Mouse (Mus musculus) liver, embryonic 12.5 days (tissue): ENCODE measurements around the gene Tekt5. TPM values are rescaled to one million over a fixed set of nuclear protein-coding genes. Genes with fewer than 3 reads are reported as not detected.

Experiments
- ATAC-seq: fragments of 200-750 bp; cut with Nextera tagmentation; 2 replicates; pipeline ENCODE4 v1.8.0; 2017; ENCODE audit warnings: moderate number of reproducible peaks, mild to moderate bottlenecking, moderate library complexity
- H3K27ac ChIP-seq: fragments of 300-500 bp; sonication (generic); 2 replicates; pipeline ENCODE4 v1.5.1; 2016; ENCODE audit warnings: mild to moderate bottlenecking
- H3K27me3 ChIP-seq: fragments of 300-500 bp; sonication (generic); replicated peaks from 2 replicates; pipeline ENCODE4 v1.6.1; 2016; ENCODE audit warnings: mild to moderate bottlenecking, moderate library complexity
- H3K36me3 ChIP-seq: fragments of 300-500 bp; sonication (generic); 2 replicates; pipeline ENCODE4 v1.6.1; 2016; ENCODE audit warnings: mild to moderate bottlenecking, moderate library complexity
- H3K4me1 ChIP-seq: fragments of 300-500 bp; sonication (generic); 2 replicates; pipeline ENCODE4 v1.6.1; 2016
- H3K4me2 ChIP-seq: fragments of 300-500 bp; sonication (generic); 2 replicates; pipeline ENCODE4 v1.6.1; 2016; ENCODE audit warnings: mild to moderate bottlenecking, moderate library complexity
- H3K4me3 ChIP-seq: fragments of 300-500 bp; sonication (generic); 2 replicates; pipeline ENCODE4 v1.5.1; 2016; ENCODE audit warnings: mild to moderate bottlenecking, moderate library complexity
- H3K9ac ChIP-seq: fragments of 300-500 bp; sonication (generic); 2 replicates; pipeline ENCODE4 v1.6.1; 2016; ENCODE audit warnings: mild to moderate bottlenecking, moderate library complexity
- H3K9me3 ChIP-seq: fragments of 300-500 bp; sonication (generic); replicated peaks from 2 replicates; pipeline ENCODE4 v1.6.1; 2016; ENCODE audit warnings: mild to moderate bottlenecking, moderate library complexity
- WGBS: fragments of 180-500 bp; shearing (Covaris S2); methylation state at CpG from one replicate; pipeline ENCODE4 v1.1.7; 2016; ENCODE audit not compliant: insufficient replicate concordance; 5-methylcytosine and 5-hydroxymethylcytosine counted together
- polyA plus RNA-seq: library from polyadenylated mRNA; unstranded; fragments of >200 nt; fragmentation: Nextera tagmentation; extraction: Ambion mirVana; gene quantifications from 2 replicates; pipeline ENCODE4 v1.2.1, GENCODE M21; 2016

The Tekt5 gene
- 0.08 TPM in 1 of 2 replicates, not detected in the other for polyA plus RNA-seq

- H3K36me3 ChIP-seq = no peaks in the 10 kb centered on the region
- H3K4me2 ChIP-seq = peak within 1 kb of the TSS; percentile 49
- H3K9ac ChIP-seq = no peak within 1 kb of the TSS
- no peaks in the 10 kb centered on the region for H3K4me1 ChIP-seq
- no peaks in the 10 kb centered on the region for H3K9me3 ChIP-seq
- 12% methylated on average over 37 of the region's 37 CpGs for WGBS
- ATAC-seq = 0 out of 2 replicates have a peak, but pooled peaks have one; percentile 28
- no peak within 1 kb of the TSS for H3K27ac ChIP-seq
- H3K4me3 ChIP-seq = no peak within 1 kb of the TSS
- peaks cover 42% of the 10 kb centered on the region for H3K27me3 ChIP-seq
Measured at GRCm38 (mm10) chr16:10394699-10395540, at the start of gene Tekt5. Gene Tekt5 (minus strand): TSS chr16:10395490.

- Histone ChIP-seq H3K27me3 (no peaks in the 10 kb centered on the region), H3K9me3 (no peaks in the 10 kb centered on the region), H3K4me3 (no peak overlapping the region), H3K27ac (no peak overlapping the region), H3K4me1 (no peaks in the 10 kb centered on the region), H3K9ac (no peak overlapping the region), H3K36me3 (no peaks in the 10 kb centered on the region), H3K4me2 (no peak overlapping the region)
- no peak for ATAC-seq
Measured at GRCm38 (mm10) chr16:10443723-10444122, 48.4 kb upstream of the Tekt5 start.

GRCm38 (mm10) chr16:10441761-10442160, 46.5 kb upstream of the Tekt5 start:
- H3K9me3 ChIP-seq = no peaks in the 10 kb centered on the region
- no peak for ATAC-seq
- H3K4me3 ChIP-seq = no peak overlapping the region
- H3K9ac ChIP-seq = no peak overlapping the region
- no peaks in the 10 kb centered on the region for H3K36me3 ChIP-seq
- H3K27ac ChIP-seq = no peak overlapping the region
- H3K27me3 ChIP-seq = no peaks in the 10 kb centered on the region
- whole genome bisulfite sequencing = 69% methylated on average over 4 of the region's 4 CpGs
- H3K4me1 ChIP-seq = no peaks in the 10 kb centered on the region
- H3K4me2 ChIP-seq = no peak overlapping the region

- no peaks in the 10 kb centered on the region for H3K9me3 ChIP-seq
- 51% methylated on average over 6 of the region's 6 CpGs for WGBS
- H3K4me3 ChIP-seq = no peak overlapping the region
- H3K4me2 ChIP-seq = no peak overlapping the region
- H3K27ac ChIP-seq = no peak overlapping the region
- H3K36me3 ChIP-seq = no peaks in the 10 kb centered on the region
- no peaks in the 10 kb centered on the region for H3K27me3 ChIP-seq
- no peak for ATAC-seq
- H3K4me1 ChIP-seq = no peaks in the 10 kb centered on the region
- H3K9ac ChIP-seq = no peak overlapping the region
Measured at GRCm38 (mm10) chr16:10441328-10441727, 46.0 kb upstream of the Tekt5 start.

- Histone ChIP-seq H3K36me3 (no peaks in the 10 kb centered on the region), H3K4me1 (0 out of 2 replicates have a peak, but pooled peaks cover 4% of the 10 kb centered on the region), H3K9me3 (no peaks in the 10 kb centered on the region), H3K4me3 (no peak overlapping the region), H3K27me3 (no peaks in the 10 kb centered on the region), H3K9ac (no peak overlapping the region), H3K4me2 (no peak overlapping the region), H3K27ac (no peak overlapping the region)
- WGBS = 74% methylated on average over 5 of the region's 5 CpGs
- no peak for ATAC-seq
Measured at GRCm38 (mm10) chr16:10438055-10438454, 42.8 kb upstream of the Tekt5 start.

GRCm38 (mm10) chr16:10436166-10436565, 40.9 kb upstream of the Tekt5 start:
- no peak overlapping the region for H3K9ac ChIP-seq
- 68% methylated on average over 6 of the region's 6 CpGs for WGBS
- ATAC-seq = no peak
- H3K27me3 ChIP-seq = no peaks in the 10 kb centered on the region
- H3K4me1 ChIP-seq = 0 out of 2 replicates have a peak, but pooled peaks cover 4% of the 10 kb centered on the region
- no peak overlapping the region for H3K27ac ChIP-seq
- no peak overlapping the region for H3K4me3 ChIP-seq
- H3K4me2 ChIP-seq = no peak overlapping the region
- H3K9me3 ChIP-seq = no peaks in the 10 kb centered on the region
- H3K36me3 ChIP-seq = no peaks in the 10 kb centered on the region

GRCm38 (mm10) chr16:10433344-10433743, 38.1 kb upstream of the Tekt5 start:
- WGBS = 60% methylated on average over 5 of the region's 5 CpGs
- no peaks in the 10 kb centered on the region for H3K27me3 ChIP-seq
- H3K9me3 ChIP-seq = no peaks in the 10 kb centered on the region
- 0 out of 2 replicates have a peak, but pooled peaks cover 4% of the 10 kb centered on the region for H3K4me1 ChIP-seq
- no peak for ATAC-seq
- H3K9ac ChIP-seq = no peak overlapping the region
- no peak overlapping the region for H3K27ac ChIP-seq
- no peaks in the 10 kb centered on the region for H3K36me3 ChIP-seq
- no peak overlapping the region for H3K4me3 ChIP-seq
- H3K4me2 ChIP-seq = no peak overlapping the region

GRCm38 (mm10) chr16:10432387-10432786, 37.1 kb upstream of the Tekt5 start:
- Histone ChIP-seq H3K9ac (no peak overlapping the region), H3K4me3 (no peak overlapping the region), H3K9me3 (no peaks in the 10 kb centered on the region), H3K27me3 (no peaks in the 10 kb centered on the region), H3K36me3 (no peaks in the 10 kb centered on the region), H3K27ac (no peak overlapping the region), H3K4me2 (no peak overlapping the region), H3K4me1 (0 out of 2 replicates have a peak, but pooled peaks cover 4% of the 10 kb centered on the region)
- WGBS = 64% methylated on average over 4 of the region's 4 CpGs
- ATAC-seq = no peak

GRCm38 (mm10) chr16:10431911-10432310, 36.6 kb upstream of the Tekt5 start:
- Histone ChIP-seq H3K9ac (no peak overlapping the region), H3K27ac (no peak overlapping the region)
- WGBS = 37% methylated on average over 1 of the region's 1 CpGs

GRCm38 (mm10) chr16:10420447-10421054, 25.3 kb upstream of the Tekt5 start:
- Histone ChIP-seq H3K4me1 (no peaks in the 10 kb centered on the region), H3K36me3 (peaks cover 98% of the 10 kb centered on the region), H3K4me2 (no peak overlapping the region), H3K27me3 (no peaks in the 10 kb centered on the region), H3K27ac (no peak overlapping the region), H3K9ac (no peak overlapping the region), H3K9me3 (no peaks in the 10 kb centered on the region), H3K4me3 (no peak overlapping the region)
- 91% methylated on average over 9 of the region's 9 CpGs for WGBS
- no peak for ATAC-seq

More at GRCm38 (mm10) chr16:10431911-10432310, 36.6 kb upstream of the Tekt5 start:
- no peaks in the 10 kb centered on the region for H3K27me3 ChIP-seq
- H3K9me3 ChIP-seq = no peaks in the 10 kb centered on the region
- no peak overlapping the region for H3K4me2 ChIP-seq
- ATAC-seq = no peak
- H3K36me3 ChIP-seq = peaks cover 2% of the 10 kb centered on the region; the same call in 1 of the 2 replicates
- no peak overlapping the region for H3K4me3 ChIP-seq
- H3K4me1 ChIP-seq = 0 out of 2 replicates have a peak, but pooled peaks cover 4% of the 10 kb centered on the region

- no peak overlapping the region for H3K27ac ChIP-seq
- H3K4me1 ChIP-seq = peaks cover 7% of the 10 kb centered on the region
- H3K9ac ChIP-seq = no peak overlapping the region
- no peak overlapping the region for H3K4me2 ChIP-seq
- no peaks in the 10 kb centered on the region for H3K9me3 ChIP-seq
- no peak for ATAC-seq
- no peak overlapping the region for H3K4me3 ChIP-seq
- no peaks in the 10 kb centered on the region for H3K27me3 ChIP-seq
- H3K36me3 ChIP-seq = peaks cover 97% of the 10 kb centered on the region
- 88% methylated on average over 9 of the region's 9 CpGs for WGBS
Measured at GRCm38 (mm10) chr16:10417723-10418259, 22.5 kb upstream of the Tekt5 start.

GRCm38 (mm10) chr16:10416866-10417265, 21.6 kb upstream of the Tekt5 start:
- 84% methylated on average over 4 of the region's 4 CpGs for WGBS
- Histone ChIP-seq H3K9me3 (no peaks in the 10 kb centered on the region), H3K4me1 (peaks cover 12% of the 10 kb centered on the region), H3K4me3 (no peak overlapping the region), H3K4me2 (no peak overlapping the region), H3K36me3 (peaks cover 88% of the 10 kb centered on the region), H3K27me3 (no peaks in the 10 kb centered on the region), H3K27ac (no peak overlapping the region), H3K9ac (no peak overlapping the region)
- ATAC-seq = no peak
